Mouse (Mus musculus): ENCODE results near the gene Cfap157. TPM values are rescaled to one million over a fixed set of nuclear protein-coding genes. Genes with fewer than 3 reads are reported as not detected.

Gene Cfap157
- polyA plus RNA-seq, 1 experiment: not detected

GRCm38 (mm10) chr2:32769327-32770085, 14.7 kb downstream of the Cfap157 start:
- no peak overlapping the region for H3K27ac ChIP-seq (ENCODE audit: insufficient read depth, low read depth, low read length)
- TF ChIP-seq CTCF (IDR thresholded peaks at IDR 0.05; ENCODE audit: low read depth, low read length) (no peak), POLR2A (IDR thresholded peaks at IDR 0.05; ENCODE audit: borderline replicate concordance, low read depth, low read length) (no peak)
- no peaks in the 10 kb centered on the region for H3K4me1 ChIP-seq (ENCODE audit: control insufficient read depth, insufficient read depth, low read length)
- no peak overlapping the region for H3K4me3 ChIP-seq (ENCODE audit: insufficient read depth, low read length)

- H3K27ac ChIP-seq (ENCODE audit: insufficient read depth, low read depth, low read length): no peak overlapping the region
- no peaks in the 10 kb centered on the region for H3K4me1 ChIP-seq (ENCODE audit: control insufficient read depth, insufficient read depth, low read length)
- TF ChIP-seq POLR2A (IDR thresholded peaks at IDR 0.05; ENCODE audit: borderline replicate concordance, low read depth, low read length): no peak
- H3K4me3 ChIP-seq (ENCODE audit: insufficient read depth, low read length): no peak overlapping the region
These were observed 15.5 kb downstream of the Cfap157 start for GRCm38 (mm10) chr2:32768661-32769285.

GRCm38 (mm10) chr2:32767241-32767640, 17.0 kb downstream of the Cfap157 start:
- no peak overlapping the region for H3K27ac ChIP-seq (ENCODE audit: insufficient read depth, low read depth, low read length)
- H3K4me1 ChIP-seq (ENCODE audit: control insufficient read depth, insufficient read depth, low read length): no peaks in the 10 kb centered on the region
- H3K4me3 ChIP-seq (ENCODE audit: insufficient read depth, low read length): no peak overlapping the region
- TF ChIP-seq POLR2A (IDR thresholded peaks at IDR 0.05; ENCODE audit: borderline replicate concordance, low read depth, low read length): no peak
- no peak for TF ChIP-seq CTCF (IDR thresholded peaks at IDR 0.05; ENCODE audit: low read depth, low read length)

DNA sequence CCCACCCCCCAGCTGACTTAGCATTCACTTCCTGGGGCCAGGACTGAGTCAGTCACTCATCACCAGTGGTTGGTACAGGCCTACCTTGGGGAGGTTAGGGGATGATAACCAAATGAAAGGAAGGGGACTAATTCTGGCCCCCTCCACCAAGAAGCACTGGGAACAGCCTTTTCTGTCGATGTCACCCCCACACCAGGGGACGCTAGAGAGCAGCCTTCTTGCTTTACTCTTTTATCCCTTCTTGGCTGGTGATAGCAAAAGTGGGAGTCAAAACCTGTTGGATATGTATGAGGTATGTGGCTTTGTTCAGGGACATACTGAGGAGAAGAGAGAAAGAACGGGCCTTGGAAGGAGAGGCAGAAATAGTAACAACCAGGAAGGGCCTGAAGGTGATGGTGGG, 20.9 kb downstream of the Cfap157 start:
- peaks cover 9% of the 10 kb centered on the region for H3K4me1 ChIP-seq (ENCODE audit: control insufficient read depth, insufficient read depth, low read length)
- TF ChIP-seq POLR2A (IDR thresholded peaks at IDR 0.05; ENCODE audit: borderline replicate concordance, low read depth, low read length): no peak
- TF ChIP-seq CTCF (IDR thresholded peaks at IDR 0.05; ENCODE audit: low read depth, low read length): no peak; the same call in 1 of the 2 replicates
- no peak overlapping the region for H3K27ac ChIP-seq (ENCODE audit: insufficient read depth, low read depth, low read length)
- no peak overlapping the region for H3K4me3 ChIP-seq (ENCODE audit: insufficient read depth, low read length)

GRCm38 (mm10) chr2:32761859-32762258, 22.4 kb downstream of the Cfap157 start:
- Histone ChIP-seq H3K4me3 (ENCODE audit: insufficient read depth, low read length) (no peak overlapping the region), H3K27ac (ENCODE audit: insufficient read depth, low read depth, low read length) (no peak overlapping the region), H3K4me1 (ENCODE audit: control insufficient read depth, insufficient read depth, low read length) (peaks cover 10% of the 10 kb centered on the region)
- TF ChIP-seq POLR2A (IDR thresholded peaks at IDR 0.05; ENCODE audit: borderline replicate concordance, low read depth, low read length): no peak
- TF ChIP-seq CTCF (IDR thresholded peaks at IDR 0.05; ENCODE audit: low read depth, low read length): no peak

GRCm38 (mm10) chr2:32761361-32761760, 22.9 kb downstream of the Cfap157 start:
- TF ChIP-seq CTCF (IDR thresholded peaks at IDR 0.05; ENCODE audit: low read depth, low read length): no peak
- TF ChIP-seq POLR2A (IDR thresholded peaks at IDR 0.05; ENCODE audit: borderline replicate concordance, low read depth, low read length): no peak
- Histone ChIP-seq H3K27ac (ENCODE audit: insufficient read depth, low read depth, low read length) (no peak overlapping the region), H3K4me3 (ENCODE audit: insufficient read depth, low read length) (no peak overlapping the region), H3K4me1 (ENCODE audit: control insufficient read depth, insufficient read depth, low read length) (peaks cover 10% of the 10 kb centered on the region)

- TF ChIP-seq CTCF (IDR thresholded peaks at IDR 0.05; ENCODE audit: low read depth, low read length) (no peak), POLR2A (IDR thresholded peaks at IDR 0.05; ENCODE audit: borderline replicate concordance, low read depth, low read length) (no peak)
- H3K27ac ChIP-seq (ENCODE audit: insufficient read depth, low read depth, low read length): no peak overlapping the region
- H3K4me3 ChIP-seq (ENCODE audit: insufficient read depth, low read length): no peak overlapping the region
- H3K4me1 ChIP-seq (ENCODE audit: control insufficient read depth, insufficient read depth, low read length): peaks cover 10% of the 10 kb centered on the region
These were observed 25.2 kb downstream of the Cfap157 start for GRCm38 (mm10) chr2:32759001-32759400.

- no peak overlapping the region for H3K27ac ChIP-seq (ENCODE audit: insufficient read depth, low read depth, low read length)
- H3K4me3 ChIP-seq (ENCODE audit: insufficient read depth, low read length): no peak overlapping the region
- no peak for TF ChIP-seq CTCF (IDR thresholded peaks at IDR 0.05; ENCODE audit: low read depth, low read length)
- TF ChIP-seq POLR2A (IDR thresholded peaks at IDR 0.05; ENCODE audit: borderline replicate concordance, low read depth, low read length): no peak
- H3K4me1 ChIP-seq (ENCODE audit: control insufficient read depth, insufficient read depth, low read length): peaks cover 10% of the 10 kb centered on the region
These were observed 25.7 kb downstream of the Cfap157 start for GRCm38 (mm10) chr2:32758503-32758902.

DNA sequence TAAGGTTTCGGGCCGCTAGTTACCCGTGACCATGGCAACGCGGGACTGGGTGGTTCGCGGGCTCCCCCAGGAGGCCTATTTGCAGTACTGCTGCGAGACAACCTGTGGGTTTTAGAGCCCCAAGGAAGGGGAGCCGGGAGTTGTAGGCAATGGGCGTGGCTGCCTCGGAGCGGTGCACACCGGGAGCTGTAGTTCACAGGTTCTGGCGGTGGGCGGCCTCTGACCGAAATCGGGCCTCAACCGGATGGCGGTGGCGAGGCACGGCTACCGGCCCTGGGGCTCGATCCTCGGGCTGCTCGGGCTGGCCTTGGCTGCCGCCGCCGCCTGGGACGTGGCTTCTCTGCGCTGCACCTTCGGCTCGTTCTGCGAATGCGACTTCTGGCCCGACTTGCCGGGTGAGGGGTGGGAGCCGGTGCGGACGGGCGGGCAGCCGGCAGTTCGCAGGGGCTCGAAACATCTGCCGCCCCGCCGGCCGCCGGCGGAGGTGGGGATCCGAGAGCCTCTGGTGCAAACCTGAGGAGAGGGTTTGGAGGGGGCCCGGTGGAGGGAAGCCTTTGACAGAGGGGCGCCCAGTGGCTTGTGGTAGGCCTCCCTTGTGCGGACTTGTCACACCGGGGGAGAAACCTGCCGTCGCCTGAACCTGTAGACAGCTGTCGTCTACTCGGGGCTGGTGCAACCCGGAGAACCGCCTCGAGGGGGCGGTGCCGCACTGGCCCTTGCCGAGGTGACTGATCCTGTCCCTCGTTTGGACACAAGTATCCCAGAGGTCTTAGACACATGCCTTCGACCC, 27.0 kb downstream of the Cfap157 start, which contains the start of gene Tor2a:
Tor2a (plus strand) TSS at position 179 of the 790 bp plus-strand sequence.
- peak within 1 kb of the TSS; percentile 50 for H3K27ac ChIP-seq (ENCODE audit: insufficient read depth, low read depth, low read length)
- peak within 1 kb of the TSS; percentile 88 for H3K4me3 ChIP-seq (ENCODE audit: insufficient read depth, low read length)
- H3K4me1 ChIP-seq (ENCODE audit: control insufficient read depth, insufficient read depth, low read length): peaks cover 13% of the 10 kb centered on the region
- TF ChIP-seq POLR2A (IDR thresholded peaks at IDR 0.05; ENCODE audit: borderline replicate concordance, low read depth, low read length): no peak
- TF ChIP-seq CTCF (IDR thresholded peaks at IDR 0.05; ENCODE audit: low read depth, low read length): peak; percentile 63

All from bone marrow macrophage, adult 2 months (primary cell).